Mouse (Mus musculus) cerebellum, adult 9-11 months (tissue): ENCODE measurements around the gene Zkscan16.

ENCODE experiments used
- DNase-seq: peaks from one replicate; pipeline ENCODE4 v3.0.0; 2022

Gene Zkscan16

GRCm38 (mm10) chr4:58941638-58942037 is 1.8 kb upstream of the Zkscan16 start:
- no peak for DNase-seq

- DNase-seq: no peak
Observed at GRCm38 (mm10) chr4:58942942-58943341, 486 bp upstream of the Zkscan16 start.

- DNase-seq: no peak
Observed at GRCm38 (mm10) chr4:58944206-58944553, 752 bp downstream of the Zkscan16 start.

- DNase-seq: no peak
Observed at GRCm38 (mm10) chr4:58944695-58945094, 1.3 kb downstream of the Zkscan16 start.

GRCm38 (mm10) chr4:58948391-58948790 is 5.0 kb downstream of the Zkscan16 start:
- no peak for DNase-seq

- DNase-seq: no peak
Observed at GRCm38 (mm10) chr4:58952630-58953029, 9.2 kb downstream of the Zkscan16 start.

- no peak for DNase-seq
Observed at GRCm38 (mm10) chr4:58961719-58962118, 18.3 kb downstream of the Zkscan16 start.

GRCm38 (mm10) chr4:58963271-58963670 is 19.8 kb downstream of the Zkscan16 start:
- no peak for DNase-seq

GRCm38 (mm10) chr4:58965136-58965535 is 21.7 kb downstream of the Zkscan16 start:
- no peak for DNase-seq

- DNase-seq: no peak
Observed at GRCm38 (mm10) chr4:58970678-58971077, 27.2 kb downstream of the Zkscan16 start.

GRCm38 (mm10) chr4:58975711-58976110 is 32.3 kb downstream of the Zkscan16 start:
- DNase-seq: no peak

GRCm38 (mm10) chr4:58981421-58981820 is 38.0 kb downstream of the Zkscan16 start:
- DNase-seq: no peak

GRCm38 (mm10) chr4:58982806-58983205 is 39.4 kb downstream of the Zkscan16 start:
- no peak for DNase-seq

- DNase-seq: peak; percentile 54
Observed at GRCm38 (mm10) chr4:58985157-58985648, 41.8 kb downstream of the Zkscan16 start.

- DNase-seq: peak; percentile 66
Observed at GRCm38 (mm10) chr4:58986540-58987190, 43.2 kb downstream of the Zkscan16 start, which contains the start of gene Ptgr1. Ptgr1 (minus strand) TSS chr4:58987119.

- DNase-seq: no peak
Observed at GRCm38 (mm10) chr4:58989303-58989898, 46.0 kb downstream of the Zkscan16 start.

- DNase-seq: no peak
Observed at GRCm38 (mm10) chr4:58990609-58991434, 47.4 kb downstream of the Zkscan16 start.

- no peak for DNase-seq
Observed at GRCm38 (mm10) chr4:58992195-58992594, 48.8 kb downstream of the Zkscan16 start.

GRCm38 (mm10) chr4:58994762-58995161 is 51.3 kb downstream of the Zkscan16 start, which contains the start of gene Dnajc25:
Dnajc25 (plus strand) TSS chr4:58995062.
- DNase-seq: no peak

- DNase-seq: no peak
Observed at GRCm38 (mm10) chr4:58995251-58995693, 51.8 kb downstream of the Zkscan16 start.

GRCm38 (mm10) chr4:58997081-58997480 is 53.7 kb downstream of the Zkscan16 start:
- no peak for DNase-seq

GRCm38 (mm10) chr4:58998688-58999087 is 55.3 kb downstream of the Zkscan16 start:
- no peak for DNase-seq

- DNase-seq: peak; percentile 63
Observed at GRCm38 (mm10) chr4:58999686-59000085, 56.3 kb downstream of the Zkscan16 start.
